Mouse (Mus musculus): ENCODE data around the gene Tmem174. TPM values are rescaled to one million over a fixed set of nuclear protein-coding genes. Genes with fewer than 3 reads are reported as not detected.
A peak's percentile ranks its signal among the peaks of the same experiment; 100 is the strongest.

The Tmem174 gene
- 0.07 and 0.10 TPM in 2 replicates for polyA plus RNA-seq (2015; fragmentation: Nextera tagmentation; extraction: Ambion mirVana)

GRCm38 (mm10) chr13:98637145-98637544 lies at the start of gene Tmem174:
Gene Tmem174 (minus strand): TSS chr13:98637410.
- Histone ChIP-seq H3K27me3 (replicated peaks; ENCODE audit: control insufficient read depth, insufficient read depth, low read length) (no peaks in the 10 kb centered on the region), H3K4me1 (ENCODE audit: control insufficient read depth, insufficient read depth, low read length) (peaks cover 5% of the 10 kb centered on the region; the same call in 1 of the 2 replicates), H3K4me2 (ENCODE audit: low read depth, low read length) (0 out of 2 replicates have a peak within 1 kb of the TSS, but pooled peaks have one; percentile 6), H3K27ac (ENCODE audit: low read length) (peak within 1 kb of the TSS; percentile 95), H3K36me3 (ENCODE audit: control insufficient read depth, insufficient read depth, low read length) (no peaks in the 10 kb centered on the region), H3K9me3 (ENCODE audit: control insufficient read depth, low read length) (no peaks in the 10 kb centered on the region), H3K4me3 (ENCODE audit: low read length) (no peak within 1 kb of the TSS), H3K9ac (ENCODE audit: low read depth, low read length) (no peak within 1 kb of the TSS)
- no peak for ATAC-seq
- 84% methylated on average over 12 of the region's 12 CpGs for WGBS

GRCm38 (mm10) chr13:98684144-98684900 lies 47.1 kb upstream of the Tmem174 start:
- 57% methylated on average over 9 of the region's 9 CpGs for WGBS
- peak overlapping the region; percentile 85 for H3K27ac ChIP-seq (ENCODE audit: low read length)

GRCm38 (mm10) chr13:98683412-98683811 lies 46.2 kb upstream of the Tmem174 start:
- H3K9ac ChIP-seq (ENCODE audit: low read depth, low read length) = no peak overlapping the region

More at GRCm38 (mm10) chr13:98684144-98684900, 47.1 kb upstream of the Tmem174 start:
- Histone ChIP-seq H3K9me3 (ENCODE audit: control insufficient read depth, low read length) (no peaks in the 10 kb centered on the region), H3K4me3 (ENCODE audit: low read length) (no peak overlapping the region), H3K36me3 (ENCODE audit: control insufficient read depth, insufficient read depth, low read length) (no peaks in the 10 kb centered on the region), H3K4me1 (ENCODE audit: control insufficient read depth, insufficient read depth, low read length) (peaks cover 26% of the 10 kb centered on the region), H3K4me2 (ENCODE audit: low read depth, low read length) (no peak overlapping the region), H3K27me3 (replicated peaks; ENCODE audit: control insufficient read depth, insufficient read depth, low read length) (no peaks in the 10 kb centered on the region), H3K9ac (ENCODE audit: low read depth, low read length) (no peak overlapping the region)
- peak; percentile 19; the same call in 1 of the 2 replicates for ATAC-seq

GRCm38 (mm10) chr13:98680470-98681060 lies 43.4 kb upstream of the Tmem174 start:
- H3K27ac ChIP-seq (ENCODE audit: low read length) = peak overlapping the region; percentile 54; the same call in 1 of the 2 replicates
- 47% methylated on average over 5 of the region's 5 CpGs for WGBS

More at GRCm38 (mm10) chr13:98683412-98683811, 46.2 kb upstream of the Tmem174 start:
- WGBS = 83% methylated on average over 2 of the region's 2 CpGs
- no peaks in the 10 kb centered on the region for H3K9me3 ChIP-seq (ENCODE audit: control insufficient read depth, low read length)
- H3K36me3 ChIP-seq (ENCODE audit: control insufficient read depth, insufficient read depth, low read length) = no peaks in the 10 kb centered on the region
- no peaks in the 10 kb centered on the region for H3K27me3 ChIP-seq (replicated peaks; ENCODE audit: control insufficient read depth, insufficient read depth, low read length)
- no peak overlapping the region for H3K4me2 ChIP-seq (ENCODE audit: low read depth, low read length)
- H3K27ac ChIP-seq (ENCODE audit: low read length) = no peak overlapping the region
- ATAC-seq = no peak
- H3K4me3 ChIP-seq (ENCODE audit: low read length) = no peak overlapping the region
- H3K4me1 ChIP-seq (ENCODE audit: control insufficient read depth, insufficient read depth, low read length) = peaks cover 25% of the 10 kb centered on the region

GRCm38 (mm10) chr13:98679631-98680041 lies 42.4 kb upstream of the Tmem174 start:
- WGBS = 38% methylated on average over 4 of the region's 4 CpGs
- no peaks in the 10 kb centered on the region for H3K27me3 ChIP-seq (replicated peaks; ENCODE audit: control insufficient read depth, insufficient read depth, low read length)
- ATAC-seq = peak; percentile 19; the same call in 1 of the 2 replicates
- H3K36me3 ChIP-seq (ENCODE audit: control insufficient read depth, insufficient read depth, low read length) = no peaks in the 10 kb centered on the region
- no peak overlapping the region for H3K9ac ChIP-seq (ENCODE audit: low read depth, low read length)
- H3K4me2 ChIP-seq (ENCODE audit: low read depth, low read length) = no peak overlapping the region
- H3K9me3 ChIP-seq (ENCODE audit: control insufficient read depth, low read length) = no peaks in the 10 kb centered on the region
- no peak overlapping the region for H3K4me3 ChIP-seq (ENCODE audit: low read length)
- peaks cover 22% of the 10 kb centered on the region for H3K4me1 ChIP-seq (ENCODE audit: control insufficient read depth, insufficient read depth, low read length)
- H3K27ac ChIP-seq (ENCODE audit: low read length) = no peak overlapping the region

More at GRCm38 (mm10) chr13:98680470-98681060, 43.4 kb upstream of the Tmem174 start:
- Histone ChIP-seq H3K4me2 (ENCODE audit: low read depth, low read length) (no peak overlapping the region), H3K36me3 (ENCODE audit: control insufficient read depth, insufficient read depth, low read length) (no peaks in the 10 kb centered on the region), H3K9ac (ENCODE audit: low read depth, low read length) (0 out of 2 replicates have a peak overlapping the region, but pooled peaks have one; percentile 6), H3K9me3 (ENCODE audit: control insufficient read depth, low read length) (no peaks in the 10 kb centered on the region), H3K27me3 (replicated peaks; ENCODE audit: control insufficient read depth, insufficient read depth, low read length) (no peaks in the 10 kb centered on the region), H3K4me3 (ENCODE audit: low read length) (no peak overlapping the region), H3K4me1 (ENCODE audit: control insufficient read depth, insufficient read depth, low read length) (peaks cover 25% of the 10 kb centered on the region)
- peak; percentile 58 for ATAC-seq

- 96% methylated on average over 1 of the region's 1 CpGs for WGBS
Measured at GRCm38 (mm10) chr13:98679230-98679629, 42.0 kb upstream of the Tmem174 start.

DNA sequence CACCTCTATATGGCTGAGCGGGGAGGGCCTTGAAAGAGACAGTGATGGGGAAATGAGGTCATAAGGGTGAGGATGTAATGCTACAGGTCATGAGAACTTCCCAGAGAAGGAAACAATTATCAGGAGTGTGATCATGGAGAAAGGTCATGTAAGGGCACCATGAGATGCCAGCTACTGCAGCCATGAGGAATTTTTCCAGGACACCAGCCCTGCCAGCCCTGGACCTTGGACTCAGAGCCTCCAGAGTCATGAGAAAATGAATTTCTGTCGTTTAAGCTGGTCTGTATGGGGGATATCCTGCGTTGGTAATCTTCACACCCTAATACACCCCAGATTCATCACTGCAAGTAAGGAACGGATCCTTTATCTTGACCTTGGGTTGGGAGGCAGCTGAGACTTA lies 36.7 kb upstream of the Tmem174 start:
- no peak for ATAC-seq
- Histone ChIP-seq H3K4me2 (ENCODE audit: low read depth, low read length) (no peak overlapping the region), H3K27me3 (replicated peaks; ENCODE audit: control insufficient read depth, insufficient read depth, low read length) (no peaks in the 10 kb centered on the region), H3K4me1 (ENCODE audit: control insufficient read depth, insufficient read depth, low read length) (no peaks in the 10 kb centered on the region), H3K9ac (ENCODE audit: low read depth, low read length) (no peak overlapping the region), H3K27ac (ENCODE audit: low read length) (no peak overlapping the region), H3K4me3 (ENCODE audit: low read length) (no peak overlapping the region), H3K36me3 (ENCODE audit: control insufficient read depth, insufficient read depth, low read length) (no peaks in the 10 kb centered on the region), H3K9me3 (ENCODE audit: control insufficient read depth, low read length) (no peaks in the 10 kb centered on the region)
- WGBS = 72% methylated on average over 4 of the region's 4 CpGs

More at GRCm38 (mm10) chr13:98679230-98679629, 42.0 kb upstream of the Tmem174 start:
- Histone ChIP-seq H3K27ac (ENCODE audit: low read length) (no peak overlapping the region), H3K9ac (ENCODE audit: low read depth, low read length) (no peak overlapping the region), H3K36me3 (ENCODE audit: control insufficient read depth, insufficient read depth, low read length) (no peaks in the 10 kb centered on the region), H3K27me3 (replicated peaks; ENCODE audit: control insufficient read depth, insufficient read depth, low read length) (no peaks in the 10 kb centered on the region), H3K4me3 (ENCODE audit: low read length) (no peak overlapping the region), H3K4me2 (ENCODE audit: low read depth, low read length) (no peak overlapping the region), H3K4me1 (ENCODE audit: control insufficient read depth, insufficient read depth, low read length) (peaks cover 19% of the 10 kb centered on the region), H3K9me3 (ENCODE audit: control insufficient read depth, low read length) (no peaks in the 10 kb centered on the region)
- ATAC-seq = no peak

- Histone ChIP-seq H3K9ac (ENCODE audit: low read depth, low read length) (no peak overlapping the region), H3K9me3 (ENCODE audit: control insufficient read depth, low read length) (no peaks in the 10 kb centered on the region), H3K4me1 (ENCODE audit: control insufficient read depth, insufficient read depth, low read length) (peaks cover 7% of the 10 kb centered on the region; the same call in 1 of the 2 replicates), H3K27ac (ENCODE audit: low read length) (no peak overlapping the region), H3K4me3 (ENCODE audit: low read length) (no peak overlapping the region), H3K36me3 (ENCODE audit: control insufficient read depth, insufficient read depth, low read length) (no peaks in the 10 kb centered on the region), H3K27me3 (replicated peaks; ENCODE audit: control insufficient read depth, insufficient read depth, low read length) (no peaks in the 10 kb centered on the region), H3K4me2 (ENCODE audit: low read depth, low read length) (no peak overlapping the region)
- WGBS = 72% methylated on average over 3 of the region's 3 CpGs
- no peak for ATAC-seq
Measured at GRCm38 (mm10) chr13:98669296-98669695, 32.1 kb upstream of the Tmem174 start.

- Histone ChIP-seq H3K27me3 (replicated peaks; ENCODE audit: control insufficient read depth, insufficient read depth, low read length) (no peaks in the 10 kb centered on the region), H3K4me3 (ENCODE audit: low read length) (no peak overlapping the region), H3K9ac (ENCODE audit: low read depth, low read length) (no peak overlapping the region), H3K4me2 (ENCODE audit: low read depth, low read length) (no peak overlapping the region), H3K4me1 (ENCODE audit: control insufficient read depth, insufficient read depth, low read length) (peaks cover 7% of the 10 kb centered on the region; the same call in 1 of the 2 replicates), H3K27ac (ENCODE audit: low read length) (peak overlapping the region; percentile 18; the same call in 1 of the 2 replicates), H3K36me3 (ENCODE audit: control insufficient read depth, insufficient read depth, low read length) (no peaks in the 10 kb centered on the region), H3K9me3 (ENCODE audit: control insufficient read depth, low read length) (no peaks in the 10 kb centered on the region)
- peak; percentile 88 for ATAC-seq
- WGBS = 52% methylated on average over 3 of the region's 3 CpGs
Measured at GRCm38 (mm10) chr13:98667316-98667715, 30.1 kb upstream of the Tmem174 start.

Measured in intestine, embryonic 16.5 days (tissue).